Mouse (Mus musculus) midbrain, embryonic 15.5 days (tissue): ENCODE data around the gene 1700092M07Rik. TPM values are rescaled to one million over a fixed set of nuclear protein-coding genes. Genes with fewer than 3 reads are reported as not detected.

Experiments used
- ATAC-seq: fragments of 200-750 bp; cut with Nextera tagmentation; replicated peaks from 2 replicates; pipeline ENCODE4 v1.8.0; 2017; ENCODE audit warnings: moderate TSS enrichment
- H3K27ac ChIP-seq: fragments of 300-500 bp; sonication (generic); 2 replicates; pipeline ENCODE4 v1.5.1; 2015; ENCODE audit warnings: mild to moderate bottlenecking, inconsistent platforms
- H3K27me3 ChIP-seq: fragments of 300-500 bp; sonication (generic); replicated peaks from 2 replicates; pipeline ENCODE4 v1.6.1; 2015; ENCODE audit warnings: inconsistent platforms
- H3K36me3 ChIP-seq: fragments of 300-500 bp; sonication (generic); replicated peaks from 2 replicates; pipeline ENCODE4 v1.6.1; 2015; ENCODE audit warnings: inconsistent platforms
- H3K4me1 ChIP-seq: fragments of 300-500 bp; sonication (generic); 2 replicates; pipeline ENCODE4 v1.6.1; 2015; ENCODE audit warnings: inconsistent platforms
- H3K4me2 ChIP-seq: fragments of 300-500 bp; sonication (generic); 2 replicates; pipeline ENCODE4 v1.6.1; 2015; ENCODE audit warnings: inconsistent platforms, mild to moderate bottlenecking, moderate library complexity
- H3K4me3 ChIP-seq: fragments of 300-500 bp; sonication (generic); 2 replicates; pipeline ENCODE4 v1.5.1; 2015; ENCODE audit warnings: mild to moderate bottlenecking, inconsistent platforms
- H3K9ac ChIP-seq: fragments of 300-500 bp; sonication (generic); 2 replicates; pipeline ENCODE4 v1.6.1; 2015; ENCODE audit warnings: mild to moderate bottlenecking, inconsistent platforms
- H3K9me3 ChIP-seq: fragments of 300-500 bp; sonication (generic); 2 replicates; pipeline ENCODE4 v1.6.1; 2016; ENCODE audit warnings: inconsistent platforms
- WGBS: fragments of 180-500 bp; shearing (Covaris S2); methylation state at CpG from one replicate; pipeline ENCODE4 v1.1.7; 2015; ENCODE audit warnings: mixed read lengths; 5-methylcytosine and 5-hydroxymethylcytosine counted together
- polyA plus RNA-seq: library from polyadenylated mRNA; unstranded; fragments of >200 nt; fragmentation: Nextera tagmentation; extraction: Ambion mirVana; gene quantifications from 2 replicates; pipeline ENCODE4 v1.2.1, GENCODE M21; 2015

1700092M07Rik gene
- polyA plus RNA-seq, 1 experiment from 2014 or later = 1.7 TPM

GRCm38 (mm10) chr19:8758899-8759298 is 18.4 kb downstream of the 1700092M07Rik start:
- Histone ChIP-seq H3K27ac (no peak overlapping the region), H3K4me3 (no peak overlapping the region), H3K36me3 (peaks cover 20% of the 10 kb centered on the region), H3K4me1 (peaks cover 28% of the 10 kb centered on the region), H3K9ac (no peak overlapping the region), H3K9me3 (no peaks in the 10 kb centered on the region), H3K27me3 (no peaks in the 10 kb centered on the region), H3K4me2 (no peak overlapping the region)
- WGBS = 93% methylated on average over 2 of the region's 2 CpGs
- no peak for ATAC-seq

- peaks cover 33% of the 10 kb centered on the region for H3K36me3 ChIP-seq
- no peaks in the 10 kb centered on the region for H3K27me3 ChIP-seq
- H3K4me1 ChIP-seq = peaks cover 25% of the 10 kb centered on the region
- no peak overlapping the region for H3K4me3 ChIP-seq
- ATAC-seq = no peak
- WGBS = 88% methylated on average over 2 of the region's 2 CpGs
- H3K4me2 ChIP-seq = no peak overlapping the region
- no peak overlapping the region for H3K9ac ChIP-seq
- H3K27ac ChIP-seq = no peak overlapping the region
- H3K9me3 ChIP-seq = 0 out of 2 replicates have a peak, but pooled peaks cover 2% of the 10 kb centered on the region
These were observed 20.2 kb downstream of the 1700092M07Rik start for GRCm38 (mm10) chr19:8760757-8761156.

- Histone ChIP-seq H3K4me1 (peaks cover 10% of the 10 kb centered on the region), H3K27me3 (no peaks in the 10 kb centered on the region), H3K27ac (no peak overlapping the region), H3K9me3 (0 out of 2 replicates have a peak, but pooled peaks cover 2% of the 10 kb centered on the region), H3K4me2 (no peak overlapping the region), H3K36me3 (peaks cover 58% of the 10 kb centered on the region), H3K4me3 (no peak overlapping the region), H3K9ac (no peak overlapping the region)
- ATAC-seq = no peak
- 90% methylated on average over 4 of the region's 4 CpGs for WGBS
These were observed 22.8 kb downstream of the 1700092M07Rik start for GRCm38 (mm10) chr19:8763276-8763675.

GRCm38 (mm10) chr19:8765562-8765961 is 25.0 kb downstream of the 1700092M07Rik start:
- peaks cover 5% of the 10 kb centered on the region for H3K4me1 ChIP-seq
- WGBS = 98% methylated on average over 9 of the region's 9 CpGs
- H3K9me3 ChIP-seq = 0 out of 2 replicates have a peak, but pooled peaks cover 2% of the 10 kb centered on the region
- H3K36me3 ChIP-seq = peaks cover 71% of the 10 kb centered on the region
- H3K27ac ChIP-seq = no peak overlapping the region
- H3K4me2 ChIP-seq = no peak overlapping the region
- no peaks in the 10 kb centered on the region for H3K27me3 ChIP-seq
- no peak for ATAC-seq
- H3K9ac ChIP-seq = no peak overlapping the region
- no peak overlapping the region for H3K4me3 ChIP-seq

GRCm38 (mm10) chr19:8770567-8771270 is 30.2 kb downstream of the 1700092M07Rik start, which contains the start of gene Tmem223:
Tmem223 (plus strand) TSS chr19:8770996.
- no peaks in the 10 kb centered on the region for H3K9me3 ChIP-seq
- peak within 1 kb of the TSS; percentile 92 for H3K4me3 ChIP-seq
- peak within 1 kb of the TSS; percentile 93 for H3K27ac ChIP-seq
- peak; percentile 44; the same call in 1 of the 2 replicates for ATAC-seq
- H3K27me3 ChIP-seq = no peaks in the 10 kb centered on the region
- 20% methylated on average over 29 of the region's 29 CpGs for WGBS
- peak within 1 kb of the TSS; percentile 68 for H3K4me2 ChIP-seq
- H3K9ac ChIP-seq = peak within 1 kb of the TSS; percentile 97
- H3K4me1 ChIP-seq = peaks cover 38% of the 10 kb centered on the region
- peaks cover 38% of the 10 kb centered on the region for H3K36me3 ChIP-seq

GRCm38 (mm10) chr19:8772996-8773395 is 32.5 kb downstream of the 1700092M07Rik start:
- H3K27ac ChIP-seq = no peak overlapping the region
- 87% methylated on average over 5 of the region's 5 CpGs for WGBS
- peak overlapping the region; percentile 94 for H3K4me2 ChIP-seq
- peaks cover 40% of the 10 kb centered on the region for H3K4me1 ChIP-seq
- peak overlapping the region; percentile 12; the same call in 1 of the 2 replicates for H3K9ac ChIP-seq
- H3K36me3 ChIP-seq = peaks cover 16% of the 10 kb centered on the region
- no peaks in the 10 kb centered on the region for H3K27me3 ChIP-seq
- ATAC-seq = no peak
- 0 out of 2 replicates have a peak overlapping the region, but pooled peaks have one; percentile 65 for H3K4me3 ChIP-seq
- H3K9me3 ChIP-seq = no peaks in the 10 kb centered on the region

DNA sequence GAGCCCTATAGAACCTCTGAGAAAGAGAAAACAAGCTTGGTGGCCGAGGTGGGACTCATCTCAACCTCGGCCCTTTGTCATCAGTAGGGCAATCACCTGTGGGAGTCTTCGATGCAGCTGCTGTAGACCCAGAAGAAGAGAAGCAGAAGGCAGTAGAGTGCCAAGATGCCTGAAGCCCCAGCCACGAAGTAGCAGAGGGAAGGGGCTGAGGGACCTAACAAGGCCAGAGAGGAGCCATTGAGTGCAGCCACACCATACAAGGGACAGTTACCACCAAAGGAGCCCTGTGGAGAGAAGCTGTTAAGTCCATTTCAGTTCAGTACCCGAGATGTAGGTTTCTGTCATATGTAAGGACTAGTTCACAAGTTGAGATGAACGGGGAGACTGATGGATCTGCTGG is 32.9 kb downstream of the 1700092M07Rik start:
- no peak for ATAC-seq
- Histone ChIP-seq H3K4me2 (peak overlapping the region; percentile 94), H3K4me1 (peaks cover 40% of the 10 kb centered on the region), H3K9ac (peak overlapping the region; percentile 12), H3K27me3 (no peaks in the 10 kb centered on the region), H3K9me3 (no peaks in the 10 kb centered on the region), H3K36me3 (peaks cover 12% of the 10 kb centered on the region), H3K4me3 (peak overlapping the region; percentile 65; the same call in 1 of the 2 replicates), H3K27ac (peak overlapping the region; percentile 55; the same call in 1 of the 2 replicates)
- 54% methylated on average over 6 of the region's 6 CpGs for whole genome bisulfite sequencing

- Histone ChIP-seq H3K9ac (peak within 1 kb of the TSS; percentile 87), H3K27ac (peak within 1 kb of the TSS; percentile 98), H3K27me3 (no peaks in the 10 kb centered on the region), H3K4me1 (peaks cover 40% of the 10 kb centered on the region), H3K36me3 (peaks cover 6% of the 10 kb centered on the region), H3K9me3 (no peaks in the 10 kb centered on the region), H3K4me3 (peak within 1 kb of the TSS; percentile 65), H3K4me2 (peak within 1 kb of the TSS; percentile 94)
- ATAC-seq = peak; percentile 95
- WGBS = 1% methylated on average over 66 of the region's 68 CpGs
These were observed 33.7 kb downstream of the 1700092M07Rik start, which contains the start of gene Tmem179b for GRCm38 (mm10) chr19:8774086-8774835. Tmem179b (minus strand) TSS chr19:8774467.

DNA sequence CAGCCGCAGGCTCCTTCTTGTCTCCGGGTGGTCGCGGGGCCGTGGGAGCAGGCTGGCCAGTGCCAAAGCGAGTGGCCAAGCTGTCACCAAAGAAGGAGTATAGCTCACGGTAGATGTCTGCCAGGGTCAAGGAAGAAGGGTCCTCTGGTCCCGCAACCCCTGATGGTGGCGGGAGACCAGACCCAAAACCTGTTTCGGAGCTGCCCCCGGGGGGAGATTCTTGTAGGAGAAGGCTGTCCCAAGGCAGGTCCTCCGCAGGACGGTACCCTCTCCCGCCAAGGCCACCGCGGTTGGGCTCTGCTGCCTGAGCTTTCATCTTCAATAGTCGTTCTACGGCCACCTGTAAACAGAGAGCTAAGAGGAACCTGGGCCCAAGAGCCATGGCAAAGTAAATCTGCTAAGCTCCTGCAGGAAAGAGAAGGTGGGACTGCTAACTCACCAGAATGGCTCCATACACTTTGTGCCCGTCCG is 34.5 kb downstream of the 1700092M07Rik start:
- Histone ChIP-seq H3K4me2 (peak overlapping the region; percentile 94), H3K27me3 (no peaks in the 10 kb centered on the region), H3K36me3 (peaks cover 3% of the 10 kb centered on the region; the same call in 1 of the 2 replicates), H3K9ac (peak overlapping the region; percentile 87), H3K4me1 (peaks cover 40% of the 10 kb centered on the region), H3K27ac (peak overlapping the region; percentile 98), H3K9me3 (no peaks in the 10 kb centered on the region), H3K4me3 (peak overlapping the region; percentile 65)
- ATAC-seq = peak; percentile 1
- 4% methylated on average over 20 of the region's 20 CpGs for WGBS

GRCm38 (mm10) chr19:8786008-8786781 is 45.7 kb downstream of the 1700092M07Rik start, which contains the start of gene Taf6l:
Taf6l (minus strand) TSS chr19:8786417.
- H3K27me3 ChIP-seq = no peaks in the 10 kb centered on the region
- no peaks in the 10 kb centered on the region for H3K9me3 ChIP-seq
- H3K27ac ChIP-seq = peak within 1 kb of the TSS; percentile 89
- peak within 1 kb of the TSS; percentile 93 for H3K4me3 ChIP-seq
- H3K4me1 ChIP-seq = peaks cover 25% of the 10 kb centered on the region
- ATAC-seq = peak; percentile 99
- H3K36me3 ChIP-seq = peaks cover 16% of the 10 kb centered on the region; the same call in 1 of the 2 replicates
- peak within 1 kb of the TSS; percentile 78 for H3K9ac ChIP-seq
- WGBS = under 1% methylated on average over 32 of the region's 32 CpGs
- peak within 1 kb of the TSS; percentile 77 for H3K4me2 ChIP-seq

- Histone ChIP-seq H3K4me2 (no peak overlapping the region), H3K27ac (peak overlapping the region; percentile 43), H3K27me3 (no peaks in the 10 kb centered on the region), H3K9me3 (no peaks in the 10 kb centered on the region), H3K4me3 (no peak overlapping the region), H3K9ac (no peak overlapping the region), H3K4me1 (peaks cover 25% of the 10 kb centered on the region), H3K36me3 (peaks cover 12% of the 10 kb centered on the region)
- 12% methylated on average over 3 of the region's 3 CpGs for WGBS
- no peak for ATAC-seq
These were observed 48.0 kb downstream of the 1700092M07Rik start for GRCm38 (mm10) chr19:8788521-8788920.
